Comparison of ENCODE assay signal across 30 mouse cellular contexts in the genomic region with DNA sequence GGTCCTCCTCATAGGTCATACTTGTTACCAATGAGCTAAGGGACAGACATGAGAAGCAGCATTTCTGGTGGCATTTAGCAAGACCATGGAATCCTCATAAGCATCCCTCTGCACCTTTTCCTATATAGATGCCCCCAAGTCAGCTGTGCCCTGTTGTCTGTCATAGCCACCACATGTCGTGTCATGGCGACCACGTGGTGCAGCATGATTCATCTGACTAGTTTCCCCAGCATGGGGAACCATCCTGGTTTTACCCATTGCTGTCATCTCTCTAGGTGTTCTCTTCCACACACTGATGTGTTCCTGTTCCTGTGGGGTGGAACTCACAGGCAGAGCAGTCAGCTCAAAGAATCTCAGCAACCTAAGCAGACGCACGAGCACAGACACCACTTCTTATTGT. TPM values are rescaled to one million over a fixed set of nuclear protein-coding genes. Genes with fewer than 3 reads are reported as not detected.
"Had no signal": no experiment of that assay in that cellular context is flagged by ENCODE, and none has a peak within 500 bp of the region (broad histone marks: within the 10 kb centered on the region; RNA-seq: fewer than 3 reads in every experiment).

No protein-coding gene starts in this region.

- H3K9me3 ChIP-seq: limb, embryonic 10.5 days; limb, embryonic 12.5 days; limb, embryonic 13.5 days; limb, embryonic 15.5 days; liver, embryonic 12.5 days; liver, embryonic 13.5 days; liver, embryonic 15.5 days; lung, embryonic 15.5 days; midbrain, embryonic 10.5 days; midbrain, embryonic 12.5 days; midbrain, embryonic 13.5 days; midbrain, embryonic 15.5 days had no signal

- H3K4me3 ChIP-seq: left cerebral cortex, adult 2 months; limb, embryonic 10.5 days; limb, embryonic 12.5 days; limb, embryonic 13.5 days; limb, embryonic 15.5 days; liver, embryonic 12.5 days; liver, embryonic 13.5 days; liver, embryonic 15.5 days; lung, embryonic 15.5 days; megakaryocyte, embryonic 14.5 days; midbrain, embryonic 10.5 days; midbrain, embryonic 12.5 days; midbrain, embryonic 13.5 days; midbrain, embryonic 15.5 days had no signal

- DNase-seq: left cerebral cortex, postnatal 4 days; liver; liver, embryonic 13.5 days; liver, postnatal 0 days; lung, adult 18-20 months; lung, adult 2 months; lung, embryonic 14.5 days; lung, postnatal 10 days; lung, postnatal 36 days; lung, postnatal 4 days; midbrain, embryonic 14.5 days had no signal

- H3K36me3 ChIP-seq: limb, embryonic 10.5 days; limb, embryonic 12.5 days; limb, embryonic 13.5 days; limb, embryonic 15.5 days; liver, embryonic 12.5 days; liver, embryonic 13.5 days; liver, embryonic 15.5 days; lung, embryonic 15.5 days; midbrain, embryonic 10.5 days; midbrain, embryonic 12.5 days; midbrain, embryonic 13.5 days; midbrain, embryonic 15.5 days had no signal

- H3K27me3 ChIP-seq: limb, embryonic 12.5 days; limb, embryonic 13.5 days; limb, embryonic 15.5 days; liver, embryonic 12.5 days; liver, embryonic 13.5 days; liver, embryonic 15.5 days; lung, embryonic 15.5 days; midbrain, embryonic 12.5 days; midbrain, embryonic 13.5 days; midbrain, embryonic 15.5 days had no signal

- H3K27ac ChIP-seq: left cerebral cortex, adult 2 months; limb, embryonic 10.5 days; limb, embryonic 12.5 days; limb, embryonic 13.5 days; limb, embryonic 15.5 days; liver, embryonic 12.5 days; liver, embryonic 13.5 days; liver, embryonic 14.5 days; liver, embryonic 15.5 days; lung, embryonic 15.5 days; macrophage; midbrain, embryonic 10.5 days; midbrain, embryonic 12.5 days; midbrain, embryonic 13.5 days; midbrain, embryonic 15.5 days had no signal

- H3K9ac ChIP-seq: limb, embryonic 12.5 days; limb, embryonic 13.5 days; limb, embryonic 15.5 days; liver, embryonic 12.5 days; liver, embryonic 13.5 days; liver, embryonic 14.5 days; liver, embryonic 15.5 days; liver, postnatal 0 days; lung, embryonic 14.5 days; lung, embryonic 15.5 days; midbrain, embryonic 12.5 days; midbrain, embryonic 13.5 days; midbrain, embryonic 15.5 days had no signal

- H3K4me2 ChIP-seq: limb, embryonic 12.5 days; limb, embryonic 13.5 days; limb, embryonic 15.5 days; liver, embryonic 11.5 days; liver, embryonic 12.5 days; liver, embryonic 13.5 days; liver, embryonic 15.5 days; lung, embryonic 14.5 days; lung, embryonic 15.5 days; midbrain, embryonic 11.5 days; midbrain, embryonic 12.5 days; midbrain, embryonic 13.5 days; midbrain, embryonic 15.5 days had no signal

- H3K4me1 ChIP-seq: limb, embryonic 12.5 days; limb, embryonic 13.5 days; liver, embryonic 12.5 days; liver, embryonic 13.5 days; liver, embryonic 15.5 days; lung, embryonic 15.5 days; midbrain, embryonic 10.5 days; midbrain, embryonic 12.5 days; midbrain, embryonic 13.5 days; midbrain, embryonic 15.5 days had no signal

RNA-seq across cellular contexts. Expression of gene Vipr2, which starts 55.4 kb away (rescaled TPM):
- total RNA-seq: monocyte, adult 5-6 weeks had no signal
- polyA plus RNA-seq: liver, adult 2 months had no signal
